Mouse (Mus musculus) liver, embryonic 14.5 days (tissue): ENCODE measurements around the gene Arhgef1. TPM values are rescaled to one million over a fixed set of nuclear protein-coding genes. Genes with fewer than 3 reads are reported as not detected.

ENCODE experiments used
- ATAC-seq: fragments of 200-750 bp; cut with Nextera tagmentation; 2 replicates; pipeline ENCODE4 v1.8.0; 2017; ENCODE audit warnings: moderate number of reproducible peaks, mild to moderate bottlenecking, moderate library complexity; ENCODE audit not compliant: insufficient read depth
- DNase-seq, 3 experiments: peaks; one replicate each; pipeline ENCODE4 v3.0.0-alpha.2; 2012 to 2013; ENCODE audit warnings: low read depth in 3 of 3, low spot score in 3 of 3
- H3K27ac ChIP-seq: fragments of 300-500 bp; sonication (generic); 2 replicates; pipeline ENCODE4 v1.5.1; 2014; ENCODE audit warnings: moderate library complexity, mild to moderate bottlenecking, control low read depth, inconsistent platforms
- H3K27me3 ChIP-seq: fragments of 300-500 bp; sonication (generic); 2 replicates; pipeline ENCODE4 v1.6.1; 2014; ENCODE audit warnings: mild to moderate bottlenecking, low read length, moderate library complexity; ENCODE audit not compliant: control insufficient read depth, insufficient read depth
- H3K36me3 ChIP-seq: fragments of 300-500 bp; sonication (generic); replicated peaks from 2 replicates; pipeline ENCODE4 v1.6.1; 2014; ENCODE audit warnings: low read depth; ENCODE audit not compliant: control insufficient read depth, insufficient read depth
- H3K4me1 ChIP-seq, 2 experiments: fragments of 200-500 bp in 1 of 2; fragments of 300-500 bp in 1 of 2; sonication (generic) in 1 of 2; replicated peaks; 2 replicates each; pipeline ENCODE4 v1.6.1; 2012 to 2014; ENCODE audit warnings: antibody characterized with exemption in 1 of 2, inconsistent platforms in 1 of 2, low read length in 1 of 2; ENCODE audit not compliant: control insufficient read depth in 2 of 2, insufficient read depth in 2 of 2
- H3K4me2 ChIP-seq: fragments of 300-500 bp; sonication (generic); 2 replicates; pipeline ENCODE4 v1.6.1; 2014; ENCODE audit warnings: low read depth, mild to moderate bottlenecking, control low read depth, moderate library complexity
- H3K4me3 ChIP-seq, 2 experiments: fragments of 200-500 bp in 1 of 2; fragments of 300-500 bp in 1 of 2; sonication (generic) in 1 of 2; 2 replicates each; pipeline ENCODE4 v1.5.1; 2012 to 2014; ENCODE audit warnings: low read depth in 2 of 2, low read length in 2 of 2, mild to moderate bottlenecking in 2 of 2, control low read depth in 1 of 2, inconsistent platforms in 1 of 2, moderate library complexity in 1 of 2; ENCODE audit not compliant: insufficient read depth in 1 of 2
- H3K9ac ChIP-seq: fragments of 300-500 bp; sonication (generic); replicated peaks from 2 replicates; pipeline ENCODE4 v1.6.1; 2014; ENCODE audit warnings: mild to moderate bottlenecking, control low read depth, moderate library complexity
- H3K9me3 ChIP-seq: fragments of 300-500 bp; sonication (generic); 2 replicates; pipeline ENCODE4 v1.6.1; 2016; ENCODE audit warnings: low read length, mixed read lengths; ENCODE audit not compliant: control insufficient read depth
- CTCF ChIP-seq: IDR thresholded peaks from 2 replicates; pipeline ENCODE4 v1.5.1; 2016; ENCODE audit warnings: antibody characterized with exemption, low read depth, control low read depth
- EP300 ChIP-seq: IDR thresholded peaks from 2 replicates; pipeline ENCODE4 v1.6.1; 2016; ENCODE audit warnings: antibody characterized with exemption, low read depth
- WGBS: fragments of 180-500 bp; shearing (Covaris S2); extraction: QIAGEN DNeasy Blood & Tissue Kit; methylation state at CpG from one replicate; pipeline ENCODE4 v1.1.7; 2014; ENCODE audit not compliant: insufficient replicate concordance; 5-methylcytosine and 5-hydroxymethylcytosine counted together
- polyA plus RNA-seq, 2 experiments: library from polyadenylated mRNA; depleted of rRNA in 1 of 2; stranded (reverse) in 1 of 2; unstranded in 1 of 2; fragments of >200 nt; fragmentation: Nextera tagmentation in 1 of 2; extraction: Ambion mirVana in 1 of 2; gene quantifications; 2 replicates each; pipeline versions ENCODE4 v1.2.1 to v1.2.3; 2012 to 2014

The Arhgef1 gene
- polyA plus RNA-seq, 2 experiments: 28.7 to 44.2 TPM

GRCm38 (mm10) chr7:24971261-24971971 lies 68.7 kb downstream of the Arhgef1 start:
- Histone ChIP-seq H3K36me3 (no peaks in the 10 kb centered on the region), H3K9me3 (no peaks in the 10 kb centered on the region), H3K4me3 (peak overlapping the region; percentile 74 to 79), H3K4me2 (peak overlapping the region; percentile 92), H3K9ac (peak overlapping the region; percentile 55), H3K27ac (no peak overlapping the region; the same call in 1 of the 2 replicates), H3K27me3 (no peaks in the 10 kb centered on the region), H3K4me1 (no peaks in the 10 kb centered on the region; a peak in 1 of 4 replicates)
- peak in 2 of 3 experiments; percentile 30 to 36 for DNase-seq
- TF ChIP-seq CTCF: peak; percentile 86
- no peak for TF ChIP-seq EP300
- WGBS: 7% methylated on average over 19 of the region's 19 CpGs
- ATAC-seq: no peak

GRCm38 (mm10) chr7:24971972-24972893 lies 69.5 kb downstream of the Arhgef1 start, which contains the start of gene Rabac1:
Gene Rabac1, minus strand, starts transcription at chr7:24972754.
- peak within 1 kb of the TSS; percentile 74 to 79 for H3K4me3 ChIP-seq
- H3K36me3 ChIP-seq: no peaks in the 10 kb centered on the region
- ATAC-seq: peak; percentile 91
- H3K4me2 ChIP-seq: peak within 1 kb of the TSS; percentile 92
- H3K9ac ChIP-seq: peak within 1 kb of the TSS; percentile 76
- WGBS: under 1% methylated on average over 45 of the region's 45 CpGs
- no peaks in the 10 kb centered on the region; a peak in 1 of 4 replicates for H3K4me1 ChIP-seq
- DNase-seq: peak; percentile 91 to 96 (median 92)
- peak within 1 kb of the TSS; percentile 58 for H3K27ac ChIP-seq
- H3K9me3 ChIP-seq: no peaks in the 10 kb centered on the region
- TF ChIP-seq EP300 (no peak), CTCF (peak; percentile 68)
- no peaks in the 10 kb centered on the region for H3K27me3 ChIP-seq

- Histone ChIP-seq H3K36me3 (no peaks in the 10 kb centered on the region), H3K27ac (no peak overlapping the region), H3K4me2 (peak overlapping the region; percentile 92), H3K9me3 (no peaks in the 10 kb centered on the region), H3K4me1 (no peaks in the 10 kb centered on the region; a peak in 1 of 4 replicates), H3K27me3 (no peaks in the 10 kb centered on the region), H3K4me3 (no peak overlapping the region), H3K9ac (no peak overlapping the region; the same call in 1 of the 2 replicates)
- TF ChIP-seq EP300 (no peak), CTCF (no peak)
- no peak for DNase-seq
- WGBS: 74% methylated on average over 4 of the region's 4 CpGs
- ATAC-seq: no peak
Measured at GRCm38 (mm10) chr7:24973208-24973607, 70.5 kb downstream of the Arhgef1 start.

- Histone ChIP-seq H3K27me3 (no peaks in the 10 kb centered on the region), H3K9ac (no peak overlapping the region), H3K4me2 (no peak overlapping the region), H3K9me3 (no peaks in the 10 kb centered on the region), H3K4me3 (no peak overlapping the region), H3K4me1 (no peaks in the 10 kb centered on the region; a peak in 1 of 4 replicates), H3K36me3 (no peaks in the 10 kb centered on the region), H3K27ac (no peak overlapping the region)
- WGBS: 56% methylated on average over 5 of the region's 5 CpGs
- no peak for TF ChIP-seq EP300
- TF ChIP-seq CTCF: no peak
- DNase-seq: no peak
- ATAC-seq: no peak
Measured at GRCm38 (mm10) chr7:24973902-24974301, 71.2 kb downstream of the Arhgef1 start.
